Mouse (Mus musculus) gastrocnemius, postnatal 25 days (tissue): ENCODE measurements at regions not wholly inside any gene's neighbourhood (a gene's known extent, or its start where the extent isn't known, plus 50 kb on each side); places are given as distances from the start of the nearest gene placed in this dataset.

ENCODE experiments used
- DNase-seq: peaks from one replicate; pipeline ENCODE4 v3.0.0; 2022

DNA sequence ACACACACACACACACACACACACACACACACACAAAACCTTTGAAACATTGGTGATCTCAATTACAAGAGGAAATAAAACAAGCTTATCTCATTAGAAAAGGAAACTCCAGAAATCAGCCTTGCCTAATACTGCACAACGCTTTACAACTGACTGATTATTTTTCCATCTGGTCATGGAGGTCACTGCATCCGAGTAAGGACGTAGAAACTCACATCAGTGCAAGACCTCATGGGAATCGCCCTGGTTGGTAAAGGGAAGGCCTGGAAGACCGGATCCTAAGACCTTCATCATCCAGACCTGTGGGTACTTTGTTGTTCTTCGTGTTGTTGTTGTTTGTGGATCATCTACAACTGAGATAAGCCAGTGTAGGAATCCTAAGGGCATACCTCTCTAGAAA, 77.8 kb upstream of the Sestd1 start:
- no peak for DNase-seq

DNA sequence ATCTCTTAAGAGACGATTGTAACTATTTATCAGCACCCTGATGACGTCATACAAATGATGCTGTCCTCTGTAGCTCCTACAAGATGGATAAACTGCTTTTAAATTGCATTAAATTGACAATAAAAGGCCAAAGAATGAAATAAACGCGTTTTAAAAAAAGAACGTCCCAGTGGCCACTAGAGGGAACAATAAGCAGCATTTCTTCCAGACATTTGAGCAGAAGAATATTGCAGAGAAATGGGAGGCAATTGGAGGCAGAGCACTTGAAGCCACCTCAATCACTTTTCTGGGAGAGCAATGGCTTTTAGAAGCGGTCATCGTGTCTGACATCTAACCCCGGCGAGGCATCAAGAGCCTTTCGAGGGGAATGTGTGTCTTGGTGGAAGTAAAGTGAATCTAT, 76.4 kb upstream of the Sestd1 start:
- no peak for DNase-seq

DNA sequence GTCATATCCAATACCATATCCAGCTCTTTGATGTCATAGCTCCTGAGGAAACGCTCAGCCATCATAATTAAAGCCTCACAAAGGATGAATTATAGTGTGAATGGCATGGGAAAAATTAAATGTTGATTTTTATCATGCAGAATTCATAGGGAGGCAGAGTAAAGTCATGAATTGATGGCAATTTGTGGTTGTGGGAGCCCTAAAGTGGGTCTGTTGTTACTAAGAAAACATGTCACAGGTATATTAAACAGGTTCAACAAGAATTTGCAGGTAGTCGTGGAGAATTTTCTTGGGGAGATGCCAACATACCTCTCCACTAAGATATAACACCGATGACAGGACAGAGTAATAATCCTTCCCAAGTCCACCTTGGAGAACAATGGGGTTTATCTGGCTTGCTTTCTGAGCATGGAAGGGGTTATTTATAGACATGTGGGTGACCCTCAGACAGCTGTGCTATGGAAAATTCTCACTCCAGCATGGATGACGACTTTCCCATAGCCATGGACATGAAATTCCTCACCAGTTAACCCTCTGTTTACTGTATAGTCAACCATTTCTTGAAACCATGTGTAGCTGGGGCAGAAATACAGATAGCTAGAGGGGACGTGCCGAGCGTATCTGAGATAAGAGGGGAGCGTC, 71.7 kb upstream of the Sestd1 start:
- no peak for DNase-seq

DNA sequence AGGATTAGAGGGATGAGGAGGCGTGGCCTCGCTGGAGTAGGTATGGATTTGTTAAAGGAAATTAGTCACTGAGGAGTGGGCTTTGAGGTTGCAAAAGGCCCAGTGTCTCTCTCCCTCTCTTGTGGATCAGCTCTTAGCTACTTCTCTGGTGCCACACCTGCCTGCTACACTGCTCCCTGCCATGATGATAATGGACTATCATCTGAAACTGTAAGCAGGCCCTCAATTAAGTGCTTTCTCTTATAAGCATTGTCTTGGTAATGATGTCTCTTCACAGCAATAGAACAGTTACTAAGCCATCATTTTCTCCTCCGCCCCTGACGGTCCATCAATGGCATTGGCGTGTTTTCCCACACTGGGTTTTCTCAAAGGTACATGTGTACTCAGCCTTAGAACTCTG, 66.6 kb upstream of the Sestd1 start:
- no peak for DNase-seq

DNA sequence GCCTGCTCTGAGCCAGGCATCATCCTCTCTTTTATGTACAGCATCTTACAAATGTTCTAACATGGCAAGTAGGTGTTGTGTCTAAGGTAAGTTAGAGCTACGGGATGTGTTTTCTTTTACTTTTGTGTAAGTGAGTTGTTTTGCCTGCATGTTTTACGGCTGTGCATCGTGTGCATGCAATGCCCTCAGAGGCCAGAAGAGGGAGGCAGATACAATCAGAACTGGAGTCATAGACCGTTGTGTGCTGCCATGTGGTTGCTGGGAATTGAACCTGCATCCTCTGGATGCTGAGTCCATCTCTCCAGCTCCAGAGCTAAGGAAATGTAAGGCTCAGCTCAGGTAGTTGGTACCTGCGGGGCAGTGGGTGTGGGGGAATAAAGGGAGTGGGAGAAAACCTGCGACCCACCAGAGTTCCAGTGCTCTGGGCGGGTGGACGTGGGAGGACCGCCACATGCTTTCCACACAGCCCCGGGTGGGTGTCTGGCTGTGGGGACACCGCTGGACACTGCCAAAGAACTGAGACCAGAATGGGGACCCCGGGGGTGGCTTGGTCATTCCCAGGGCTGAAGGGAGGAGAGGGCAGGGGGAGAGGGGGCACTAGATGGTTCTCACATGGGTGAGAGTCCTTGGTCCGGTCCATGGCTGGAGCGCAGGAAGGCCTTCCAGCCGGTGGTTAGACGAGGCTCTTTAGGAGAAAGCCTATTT, 63.5 kb upstream of the Sestd1 start:
- DNase-seq = no peak

DNA sequence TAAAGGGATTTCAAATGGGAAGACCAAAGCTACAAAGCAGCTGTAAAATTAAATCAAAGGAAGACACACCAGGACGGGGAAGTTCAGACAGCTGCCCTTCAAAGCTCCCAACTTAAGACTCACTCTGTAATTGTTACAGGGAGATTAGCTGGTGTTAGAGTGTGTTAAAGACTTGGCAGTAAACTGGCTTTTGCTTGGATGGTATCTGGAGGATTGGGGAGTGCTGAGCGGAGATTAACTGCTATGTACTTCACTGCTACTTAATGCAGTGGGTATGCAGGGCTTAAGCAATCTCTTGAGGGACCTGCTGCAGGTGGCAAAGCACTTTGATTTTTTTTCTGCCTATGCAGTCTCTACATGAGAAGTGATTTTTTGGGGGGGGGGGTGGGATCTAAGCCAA, 62.0 kb upstream of the Sestd1 start:
- no peak for DNase-seq

DNA sequence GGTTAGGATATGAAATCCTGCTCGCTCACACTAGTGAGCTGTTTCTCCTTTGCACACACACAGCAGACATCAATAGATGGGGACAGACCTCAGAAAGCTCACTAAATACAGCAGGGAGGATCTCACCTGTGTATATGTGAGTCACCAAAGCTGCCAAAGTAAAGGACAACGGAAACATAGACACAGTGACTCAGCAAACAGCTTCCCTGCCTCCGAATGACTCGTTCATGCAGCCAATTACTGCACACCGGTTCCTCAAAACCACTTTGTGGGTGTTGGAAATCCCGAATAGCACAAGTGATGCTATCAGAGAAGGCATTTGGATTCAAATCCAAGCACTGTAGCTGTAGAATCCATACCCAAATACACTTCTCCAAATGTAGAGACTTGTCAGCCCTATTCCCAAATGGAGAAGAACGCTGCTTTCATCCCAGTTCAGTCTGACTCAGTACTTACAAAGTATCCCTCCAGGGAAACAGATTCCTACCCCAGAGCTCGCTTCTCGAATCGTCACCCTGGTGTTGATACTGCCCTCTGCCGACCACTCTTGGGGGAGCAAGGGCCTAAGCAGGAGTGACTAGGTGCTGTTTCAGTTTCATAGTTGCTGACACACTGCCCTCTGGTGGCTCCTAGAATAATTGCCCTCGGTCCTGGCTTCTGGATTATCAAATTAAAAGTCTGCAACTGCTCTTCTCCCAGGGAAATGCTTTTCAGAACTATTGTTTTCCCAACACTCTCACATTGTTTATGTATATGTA, 61.4 kb upstream of the Sestd1 start:
- DNase-seq = peak; percentile 84

DNA sequence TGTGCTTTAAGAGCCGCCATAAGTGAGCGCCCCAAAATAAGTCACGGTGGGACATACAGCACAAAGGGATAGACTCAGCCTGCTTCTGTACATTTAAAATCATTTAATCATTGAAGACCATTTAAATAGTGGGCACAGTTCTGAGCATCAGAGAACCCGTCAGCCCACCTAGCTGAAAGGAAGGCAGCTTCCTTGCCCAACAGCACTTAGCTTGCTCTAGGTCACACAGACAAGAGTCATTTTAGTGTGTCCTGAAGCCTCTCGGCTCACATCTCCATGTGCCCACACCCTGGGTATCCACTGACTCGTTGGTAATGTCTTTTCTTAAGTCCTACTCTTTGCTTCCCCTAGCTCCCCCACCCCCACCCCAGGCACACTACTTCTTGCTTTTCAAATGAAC, 59.7 kb upstream of the Sestd1 start:
- DNase-seq = no peak

DNA sequence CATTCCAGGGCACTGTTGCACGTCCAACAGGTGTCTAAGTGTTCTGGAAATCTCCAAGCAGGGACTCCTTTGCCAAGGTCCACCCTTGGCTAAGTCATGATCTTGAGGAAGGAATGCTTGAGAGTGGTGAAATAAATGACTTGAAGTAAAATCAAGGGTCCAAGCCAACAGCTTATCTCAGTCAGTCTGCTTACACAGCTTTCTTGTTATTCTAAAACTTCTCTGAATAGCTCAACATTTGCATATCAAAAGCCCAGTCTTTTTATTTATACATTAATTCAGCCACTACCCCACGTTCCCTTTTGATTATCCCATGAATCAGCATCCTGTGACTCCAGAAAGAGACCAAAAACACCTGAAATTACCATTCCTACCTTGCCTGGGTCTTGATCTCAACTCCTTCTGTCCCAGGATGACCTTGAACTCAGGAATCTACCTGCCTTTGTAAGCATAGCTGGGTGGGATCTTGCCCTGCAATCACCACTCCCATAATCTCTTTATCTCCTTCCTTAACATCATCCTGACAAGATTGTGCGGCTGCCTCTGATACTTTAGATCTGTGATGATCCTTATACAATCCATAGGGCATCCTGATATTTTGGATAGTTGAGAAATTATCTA, 57.5 kb upstream of the Sestd1 start:
- DNase-seq = no peak

DNA sequence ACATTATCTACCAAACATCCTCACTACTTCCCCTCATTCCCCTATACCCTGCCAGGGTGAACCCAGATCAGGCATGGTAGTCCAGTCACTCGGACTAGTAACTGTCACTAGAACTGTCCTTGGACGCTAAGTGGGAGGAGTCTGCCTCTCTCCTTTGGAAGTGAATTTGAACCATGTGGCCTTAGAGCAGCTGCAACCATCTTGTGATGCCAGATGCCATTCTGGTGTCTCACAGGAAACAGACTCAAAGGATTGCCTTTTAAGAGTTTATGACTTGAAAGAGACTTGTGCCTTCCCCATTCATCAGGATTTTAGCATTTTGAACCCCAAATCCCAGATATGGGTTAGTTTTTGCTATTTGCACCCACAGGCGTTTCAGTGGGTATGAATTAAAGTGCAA, 56.9 kb upstream of the Sestd1 start:
- DNase-seq = no peak

DNA sequence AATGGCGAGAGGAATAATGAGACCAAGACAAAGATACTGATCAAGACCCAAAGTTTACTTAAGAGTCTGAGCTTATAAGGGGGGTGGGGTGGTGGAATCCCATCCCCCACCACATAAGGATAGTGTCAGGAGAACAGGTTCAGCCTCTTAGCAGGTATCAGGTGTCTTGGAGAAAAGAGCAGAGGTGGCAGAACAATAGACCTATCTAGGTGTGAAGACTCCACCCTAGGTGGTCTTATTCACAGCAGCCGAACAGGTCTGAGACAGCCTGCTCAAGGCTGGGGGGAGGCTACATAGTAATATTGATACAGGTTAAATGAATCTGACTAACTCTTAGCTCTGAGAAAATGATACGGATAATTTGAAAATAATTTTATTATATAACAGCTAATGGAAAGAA, 56.4 kb upstream of the Sestd1 start:
- no peak for DNase-seq

DNA sequence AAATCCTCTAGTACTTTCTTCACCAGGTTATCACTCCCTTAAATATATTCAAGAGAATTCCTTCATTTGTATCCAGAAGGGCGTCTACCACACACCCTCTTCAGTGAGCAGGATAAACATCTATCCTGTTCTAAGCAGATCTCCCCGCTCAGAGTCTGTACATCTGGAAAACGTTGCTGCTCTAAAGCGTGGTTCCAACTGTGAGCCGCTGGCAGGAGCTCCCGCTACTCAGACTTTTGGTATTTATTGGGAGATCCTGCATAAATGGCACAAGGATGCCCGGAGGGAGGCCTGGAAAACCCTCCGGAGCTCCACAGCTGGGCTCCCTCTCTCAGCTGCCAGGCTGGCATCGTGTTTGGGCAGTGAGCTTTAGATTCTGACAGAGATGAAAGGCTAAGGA, 54.3 kb upstream of the Sestd1 start:
- DNase-seq = no peak

DNA sequence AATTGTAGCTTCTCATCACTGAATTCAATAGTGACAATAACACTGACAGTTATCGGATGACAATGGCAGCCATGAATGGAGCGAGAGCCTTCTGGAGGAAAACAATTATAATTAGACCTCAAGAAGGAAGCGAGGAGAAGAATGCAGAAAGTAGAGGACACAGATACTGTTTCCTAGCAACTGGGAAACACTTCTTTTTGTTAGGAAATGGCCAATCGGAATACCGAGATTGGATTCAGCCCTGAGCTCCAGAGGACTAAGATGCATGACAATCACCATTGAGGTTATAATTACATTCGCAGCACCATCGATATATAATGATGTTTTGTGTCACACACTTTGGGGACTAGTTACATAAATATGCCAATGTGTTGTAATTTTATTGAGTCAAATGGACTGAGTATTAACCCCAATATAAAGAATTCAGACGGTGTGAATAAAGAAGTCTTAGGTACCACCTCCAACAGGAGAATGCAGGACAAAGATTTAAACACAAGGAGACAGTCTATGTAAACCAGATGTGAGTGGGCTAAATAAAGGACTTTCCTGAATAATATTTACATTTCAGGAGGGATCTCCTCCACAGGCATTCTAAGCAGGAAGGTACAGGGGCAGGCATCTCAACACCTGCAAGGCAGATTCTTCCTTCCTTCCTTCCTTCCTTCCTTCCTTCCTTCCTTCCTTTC, 53.1 kb upstream of the Sestd1 start:
- no peak for DNase-seq
